Mouse (Mus musculus) heart, postnatal 0 days (tissue): ENCODE data around the gene Zcchc2.

Experiments used
- CTCF ChIP-seq: IDR thresholded peaks from 2 replicates; pipeline ENCODE4 v1.5.1; 2016; ENCODE audit warnings: antibody characterized with exemption, control low read depth, low read depth
- EP300 ChIP-seq: IDR thresholded peaks from 2 replicates; pipeline ENCODE4 v1.6.1; 2016; ENCODE audit warnings: antibody characterized with exemption, low read depth

- TF ChIP-seq EP300 (no peak), CTCF (no peak)
These were observed 12.6 kb upstream of the Zcchc2 start for GRCm38 (mm10) chr1:105977446-105978094.
